Mouse (Mus musculus) neural tube, embryonic 15.5 days (tissue): ENCODE results near the gene Fam92a. TPM values are rescaled to one million over a fixed set of nuclear protein-coding genes. Genes with fewer than 3 reads are reported as not detected.
"Not testable (repeated sequence)": the region's sequence is repeated elsewhere in the genome, so short reads cannot be mapped to it uniquely, and the experiment has no call there.

ENCODE experiments used
- ATAC-seq: fragments of 200-750 bp; cut with Nextera tagmentation; 2 replicates; pipeline ENCODE4 v1.8.0; 2017; ENCODE audit warnings: mild to moderate bottlenecking, moderate TSS enrichment, moderate library complexity; ENCODE audit not compliant: low FRiP score
- H3K27ac ChIP-seq: fragments of 300-500 bp; sonication (generic); replicated peaks from 2 replicates; pipeline ENCODE4 v1.5.1; 2015; ENCODE audit warnings: mild to moderate bottlenecking, inconsistent platforms
- H3K27me3 ChIP-seq: fragments of 300-500 bp; sonication (generic); replicated peaks from 2 replicates; pipeline ENCODE4 v1.6.1; 2015; ENCODE audit warnings: inconsistent platforms
- H3K36me3 ChIP-seq: fragments of 300-500 bp; sonication (generic); 2 replicates; pipeline ENCODE4 v1.6.1; 2015; ENCODE audit warnings: inconsistent platforms
- H3K4me1 ChIP-seq: fragments of 300-500 bp; sonication (generic); 2 replicates; pipeline ENCODE4 v1.6.1; 2015; ENCODE audit warnings: inconsistent platforms
- H3K4me2 ChIP-seq: fragments of 300-500 bp; sonication (generic); 2 replicates; pipeline ENCODE4 v1.6.1; 2015; ENCODE audit warnings: inconsistent platforms, mild to moderate bottlenecking, moderate library complexity
- H3K4me3 ChIP-seq: fragments of 300-500 bp; sonication (generic); replicated peaks from 2 replicates; pipeline ENCODE4 v1.5.1; 2015; ENCODE audit warnings: mild to moderate bottlenecking, inconsistent platforms
- H3K9ac ChIP-seq: fragments of 300-500 bp; sonication (generic); replicated peaks from 2 replicates; pipeline ENCODE4 v1.6.1; 2015; ENCODE audit warnings: mild to moderate bottlenecking, inconsistent platforms
- H3K9me3 ChIP-seq: fragments of 300-500 bp; sonication (generic); replicated peaks from 2 replicates; pipeline ENCODE4 v1.6.1; 2016; ENCODE audit warnings: inconsistent platforms
- WGBS: fragments of 180-500 bp; shearing (Covaris S2); methylation state at CpG from one replicate; pipeline ENCODE4 v1.1.7; 2015; ENCODE audit warnings: mixed read lengths; 5-methylcytosine and 5-hydroxymethylcytosine counted together
- polyA plus RNA-seq: library from polyadenylated mRNA; unstranded; fragments of >200 nt; fragmentation: Nextera tagmentation; extraction: Ambion mirVana; gene quantifications from 2 replicates; pipeline ENCODE4 v1.2.1, GENCODE M21; 2015

The Fam92a gene
- 102 and 104 TPM in 2 replicates for polyA plus RNA-seq

DNA sequence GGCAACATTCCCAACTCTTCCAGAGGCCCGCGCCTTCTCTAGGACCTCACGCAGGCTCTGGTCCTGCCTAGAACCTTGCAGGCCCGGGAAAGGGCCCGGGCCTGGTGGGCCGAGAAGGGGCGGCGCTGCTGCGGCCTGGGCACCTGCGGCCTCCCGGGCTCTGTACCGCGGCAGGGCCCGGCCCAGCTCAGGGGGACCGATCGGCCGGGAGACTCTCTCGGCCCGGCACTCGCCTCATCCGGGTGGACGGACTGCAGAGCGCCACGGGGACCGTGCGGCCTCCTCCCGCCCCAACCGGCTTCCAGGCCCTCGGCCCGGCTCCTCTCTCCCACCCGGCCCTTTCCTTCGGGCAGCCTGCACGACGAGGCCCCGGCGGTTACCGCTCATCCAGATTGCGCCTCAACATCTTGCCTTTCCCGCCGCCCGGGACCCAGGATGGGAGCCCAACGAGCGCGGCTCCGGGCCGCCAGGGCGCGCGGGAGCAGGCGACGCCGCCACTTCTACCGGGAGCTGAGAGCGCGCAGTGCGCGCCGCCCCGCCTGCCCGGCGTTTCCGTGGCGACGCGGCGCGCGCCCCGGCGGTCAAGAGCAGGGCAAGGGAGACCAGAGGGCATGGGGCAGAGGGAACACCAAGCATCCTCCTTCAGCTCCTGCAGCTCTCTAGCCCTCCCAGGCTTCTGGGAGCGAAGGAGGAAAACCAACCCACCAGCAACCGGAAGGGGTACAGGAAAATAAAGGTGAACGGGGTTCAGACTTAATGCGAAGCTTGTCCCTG, at the start of gene Fam92a:
Gene Fam92a (minus strand): TSS at position 698 of the 774 bp plus-strand sequence.
- Histone ChIP-seq H3K27ac (peak within 1 kb of the TSS; percentile 92), H3K4me1 (peaks cover 13% of the 10 kb centered on the region), H3K4me3 (peak within 1 kb of the TSS; percentile 81), H3K27me3 (no peaks in the 10 kb centered on the region), H3K9ac (peak within 1 kb of the TSS; percentile 99), H3K9me3 (no peaks in the 10 kb centered on the region), H3K4me2 (peak within 1 kb of the TSS; percentile 75), H3K36me3 (peaks cover 15% of the 10 kb centered on the region)
- ATAC-seq: peak; percentile 94
- WGBS: 1% methylated on average over 72 of the region's 74 CpGs

DNA sequence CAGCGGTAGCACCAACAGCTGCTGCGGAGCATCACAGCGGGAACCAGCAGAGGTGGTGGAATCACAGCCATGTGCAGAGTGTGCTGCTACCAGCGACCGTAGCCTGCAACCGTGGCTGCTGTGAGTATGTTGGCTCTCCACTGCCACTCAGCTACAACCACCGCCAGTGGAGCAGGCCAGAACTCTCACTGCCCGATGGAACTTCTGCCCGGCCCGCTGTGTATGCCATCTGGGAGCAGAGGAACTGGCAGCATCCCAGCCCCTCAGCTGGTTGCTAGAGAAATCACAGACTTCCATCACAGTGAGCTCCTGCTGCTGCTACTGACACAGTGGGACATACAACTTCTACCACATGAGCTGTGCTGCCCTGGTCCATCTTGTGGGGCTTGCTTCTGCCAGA, 7.2 kb upstream of the Fam92a start:
- Histone ChIP-seq H3K9ac (no peak overlapping the region), H3K4me3 (no peak overlapping the region), H3K27me3 (no peaks in the 10 kb centered on the region), H3K27ac (no peak overlapping the region), H3K4me1 (no peaks in the 10 kb centered on the region), H3K4me2 (no peak overlapping the region), H3K9me3 (no peaks in the 10 kb centered on the region), H3K36me3 (no peaks in the 10 kb centered on the region)
- 86% methylated on average over 10 of the region's 10 CpGs for whole genome bisulfite sequencing
- no peak for ATAC-seq

DNA sequence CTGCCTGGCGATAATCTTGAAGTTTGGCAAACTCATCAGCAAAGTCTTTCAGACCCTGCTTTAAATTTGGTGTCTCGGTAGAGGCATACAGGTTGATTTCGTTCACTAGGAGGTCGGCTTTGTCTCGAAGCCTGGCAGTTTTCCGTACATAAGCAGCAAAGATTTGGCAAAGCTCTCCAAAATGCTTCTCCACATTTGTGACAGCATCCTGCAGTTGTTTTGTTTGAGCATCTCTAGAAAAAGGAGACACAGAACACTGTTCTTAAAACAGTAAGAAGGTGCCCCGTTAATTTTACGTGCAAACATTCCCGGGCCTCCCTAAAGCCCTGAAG, 863 bp downstream of the Fam92a start:
- no peaks in the 10 kb centered on the region for H3K27me3 ChIP-seq
- 14% methylated on average over 9 of the region's 9 CpGs for WGBS
- H3K9me3 ChIP-seq: no peaks in the 10 kb centered on the region
- peaks cover 21% of the 10 kb centered on the region for H3K36me3 ChIP-seq
- H3K4me2 ChIP-seq: peak overlapping the region; percentile 75
- peak; percentile 16; the same call in 1 of the 2 replicates for ATAC-seq
- peaks cover 13% of the 10 kb centered on the region for H3K4me1 ChIP-seq
- H3K9ac ChIP-seq: peak overlapping the region; percentile 99
- H3K27ac ChIP-seq: peak overlapping the region; percentile 92
- peak overlapping the region; percentile 81 for H3K4me3 ChIP-seq

DNA sequence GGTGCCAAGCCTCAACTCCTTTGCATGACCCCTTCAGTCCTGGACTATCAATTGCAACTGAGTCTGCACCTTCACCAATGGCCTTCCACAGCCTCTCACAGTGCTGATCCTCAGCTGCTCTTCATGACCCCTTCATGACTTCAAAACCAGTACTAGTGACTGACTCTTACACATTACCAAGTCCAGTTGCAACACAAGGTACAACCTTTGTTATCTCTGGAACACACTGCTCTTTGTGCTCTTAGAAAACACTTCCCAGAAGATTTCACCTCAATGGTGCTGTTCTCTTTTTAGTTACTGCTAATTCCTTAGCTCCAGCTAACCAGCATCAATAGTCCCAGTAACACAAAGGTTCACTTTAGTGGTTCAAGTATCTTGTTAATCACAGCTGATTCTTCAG, 24.2 kb downstream of the Fam92a start:
- no peak for ATAC-seq
- no peak overlapping the region for H3K9ac ChIP-seq
- no peaks in the 10 kb centered on the region for H3K4me1 ChIP-seq
- no peaks in the 10 kb centered on the region for H3K9me3 ChIP-seq
- peaks cover 29% of the 10 kb centered on the region for H3K36me3 ChIP-seq
- H3K27me3 ChIP-seq: no peaks in the 10 kb centered on the region
- H3K4me2 ChIP-seq: no peak overlapping the region
- H3K27ac ChIP-seq: no peak overlapping the region
- no peak overlapping the region for H3K4me3 ChIP-seq

DNA sequence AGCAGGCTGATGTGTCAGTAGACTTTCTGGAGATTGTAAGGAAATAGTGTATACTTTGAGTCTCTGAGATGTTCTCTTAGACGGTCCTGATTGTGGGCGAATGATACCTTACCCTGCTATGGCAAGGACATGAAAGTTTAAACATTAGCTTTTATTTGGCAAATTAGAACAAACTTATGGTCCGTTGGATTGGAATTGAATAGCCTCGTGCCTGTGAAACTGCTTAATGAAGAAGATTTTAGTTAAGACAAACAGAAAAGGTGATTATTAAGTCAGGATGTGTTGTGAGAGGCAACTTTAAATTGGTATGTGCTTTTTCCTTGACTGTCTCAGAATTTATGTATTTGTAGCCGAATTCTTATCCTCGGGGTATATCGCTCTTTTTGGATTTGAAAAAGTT, 30.3 kb downstream of the Fam92a start:
- 90% methylated on average over 7 of the region's 7 CpGs for WGBS
- H3K4me2 ChIP-seq: peak overlapping the region; percentile 39

DNA sequence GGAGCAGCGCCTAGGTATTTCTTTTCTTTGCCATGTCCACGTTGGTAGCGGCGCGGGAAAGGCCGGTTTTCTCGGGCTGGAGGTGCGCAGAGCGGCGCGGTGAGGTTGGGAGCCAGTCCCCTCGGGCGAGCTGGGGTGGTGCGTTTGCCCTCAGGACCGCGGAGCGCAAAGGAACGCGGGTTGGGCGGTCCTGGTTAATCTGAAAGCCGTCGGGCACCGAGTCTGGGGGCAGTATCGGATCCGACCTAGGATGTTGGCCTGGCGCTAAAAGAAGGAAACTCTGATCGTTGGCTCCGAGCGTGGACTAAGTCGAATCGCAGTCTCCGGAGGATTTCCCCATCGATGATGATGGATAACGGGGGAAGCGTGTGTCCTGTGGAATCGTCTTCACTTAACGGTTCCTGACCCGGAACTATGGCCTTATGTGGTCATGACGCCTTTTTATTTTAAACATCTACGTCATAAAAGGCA, 31.2 kb downstream of the Fam92a start:
- Histone ChIP-seq H3K4me3 (peak overlapping the region; percentile 46), H3K27ac (peak overlapping the region; percentile 65), H3K9ac (peak overlapping the region; percentile 37; the same call in 1 of the 2 replicates), H3K4me2 (peak overlapping the region; percentile 50)
- not testable (repeated sequence) for H3K27me3 ChIP-seq, H3K9me3 ChIP-seq, H3K4me1 ChIP-seq, H3K36me3 ChIP-seq
- ATAC-seq: peak; percentile 88
- WGBS: 7% methylated on average over 26 of the region's 40 CpGs

More for the DNA sequence above, 30.3 kb downstream of the Fam92a start:
- not testable (repeated sequence) for H3K4me1 ChIP-seq, H3K27me3 ChIP-seq, H3K4me3 ChIP-seq, ATAC-seq, H3K9me3 ChIP-seq, H3K9ac ChIP-seq, H3K27ac ChIP-seq, H3K36me3 ChIP-seq

DNA sequence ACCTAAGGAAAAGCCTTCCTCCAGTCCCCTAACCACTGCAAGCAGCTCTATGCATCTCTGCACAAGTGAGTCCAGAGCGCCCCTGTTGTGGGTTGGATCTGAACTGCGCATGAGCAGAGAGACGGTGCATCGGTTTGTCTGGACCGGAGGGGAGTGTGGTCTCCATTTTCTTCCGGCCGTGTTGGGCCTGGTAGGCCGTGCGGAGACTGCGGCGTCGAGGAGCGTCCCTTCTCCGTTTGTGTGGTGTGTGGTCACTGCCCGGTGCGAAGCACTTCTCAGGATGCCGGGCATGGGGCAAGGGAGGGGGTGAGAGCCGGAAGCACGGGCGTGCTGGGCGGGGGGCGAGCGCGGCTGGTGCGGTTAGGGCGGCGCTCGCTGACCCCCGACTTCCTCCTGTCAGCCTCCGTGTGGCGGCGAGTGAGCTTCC, 31.7 kb downstream of the Fam92a start, which contains the start of gene Rbm12b1:
Gene Rbm12b1 (plus strand): TSS at position 124 of the 427 bp plus-strand sequence.
- not testable (repeated sequence) for H3K4me1 ChIP-seq

More for the DNA sequence above, 31.7 kb downstream of the Fam92a start, which contains the start of gene Rbm12b1:
- H3K36me3 ChIP-seq, H3K9me3 ChIP-seq, H3K27me3 ChIP-seq: not testable (repeated sequence)
- ATAC-seq: peak; percentile 100
- peak within 1 kb of the TSS; percentile 51 for H3K4me2 ChIP-seq
- H3K4me3 ChIP-seq: peak within 1 kb of the TSS; percentile 46
- H3K27ac ChIP-seq: peak within 1 kb of the TSS; percentile 80
- 5% methylated on average over 19 of the region's 32 CpGs for WGBS
- peak within 1 kb of the TSS; percentile 37; the same call in 1 of the 2 replicates for H3K9ac ChIP-seq

Other genes starting within 250 kb of the Fam92a start
- 0.24 and 0.61 TPM in 2 replicates for gene Gm10604, start 190.8 kb downstream of the Fam92a start, polyA plus RNA-seq
- 12.9 and 13.9 TPM in 2 replicates for gene Rbm12b2, start 82.6 kb downstream of the Fam92a start, polyA plus RNA-seq
- 6.7 and 8.0 TPM in 2 replicates for gene Rbm12b1, start 31.8 kb downstream of the Fam92a start, polyA plus RNA-seq